Mouse (Mus musculus): Measurements from ENCODE around the gene Park7. TPM values are rescaled to one million over a fixed set of nuclear protein-coding genes. Genes with fewer than 3 reads are reported as not detected.
"Not testable (repeated sequence)": the region's sequence is repeated elsewhere in the genome, so short reads cannot be mapped to it uniquely, and the experiment has no call there.

Park7 gene
- total RNA-seq, 2 experiments from 2014 or later = 190 TPM

GRCm38 (mm10) chr4:150909451-150910156 is 4.6 kb downstream of the Park7 start:
- H3K4me3 ChIP-seq = peak overlapping the region; percentile 98
- intact Hi-C loops (cut with DNase I) = loop anchor here (5.0 to 10.0 kb wide), 2 partner anchors 133 to 225 kb away; partner anchors contain the start of gene Per3
- no peak; the same call in 1 of the 2 replicates for TF ChIP-seq CTCF (IDR thresholded peaks at IDR 0.05)
- H3K27ac ChIP-seq = peak overlapping the region; percentile 87
- peak; percentile 99 for DNase-seq (ENCODE audit: extremely low spot score in 1 of 2, low spot score in 2 of 2)

DNA sequence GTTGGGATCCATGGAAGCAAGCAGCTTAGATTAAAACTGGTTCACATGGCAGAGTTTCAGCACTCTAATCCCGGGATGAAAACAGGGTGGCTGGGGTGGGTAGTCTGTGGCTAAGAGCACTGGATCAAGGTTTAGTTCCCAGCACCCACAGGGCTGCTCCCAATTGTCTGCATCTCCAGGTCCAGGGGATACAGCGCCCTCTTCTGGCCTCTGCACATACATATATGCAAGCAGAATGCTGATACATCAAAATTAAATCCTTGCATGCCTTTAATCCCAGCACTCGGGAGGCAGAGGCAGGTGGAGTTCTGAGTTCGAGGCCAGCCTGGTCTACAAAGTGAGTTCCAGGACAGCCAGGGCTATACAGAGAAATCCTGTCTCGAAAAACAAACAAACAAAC is 5.7 kb downstream of the Park7 start:
- H3K4me3 ChIP-seq; H3K27ac ChIP-seq; intact Hi-C loops (cut with DNase I); DNase-seq (ENCODE audit: extremely low spot score in 1 of 2, low spot score in 2 of 2): not testable (repeated sequence)
- peak; percentile 17 for TF ChIP-seq CTCF (IDR thresholded peaks at IDR 0.05)

DNA sequence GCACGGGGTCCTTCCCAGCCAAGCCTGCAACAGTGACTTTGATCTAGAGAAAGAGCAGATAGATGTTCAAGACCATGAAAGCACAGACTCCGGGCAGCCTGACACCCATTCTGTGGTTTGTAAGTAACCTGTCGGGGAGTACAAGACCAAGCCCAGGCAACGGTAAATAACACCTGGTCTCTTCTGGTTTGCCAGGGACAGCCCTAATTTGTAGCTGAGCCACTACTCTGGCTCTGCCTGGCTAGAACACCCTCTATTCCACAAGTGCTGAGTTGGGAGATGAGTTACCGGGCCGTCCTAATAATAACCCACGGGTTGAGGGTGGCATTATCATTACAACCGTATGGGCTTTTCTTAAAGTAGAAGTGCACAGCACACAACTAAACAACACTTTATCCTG is 7.1 kb downstream of the Park7 start:
- intact Hi-C loops (cut with DNase I) = no loop called here
- DNase-seq (ENCODE audit: extremely low spot score in 1 of 2, low spot score in 2 of 2) = no peak
- no peak overlapping the region for H3K27ac ChIP-seq

GRCm38 (mm10) chr4:150903091-150903742 is 11.0 kb downstream of the Park7 start:
- no peak overlapping the region for H3K27ac ChIP-seq
- no peak overlapping the region for H3K4me3 ChIP-seq
- no peak for DNase-seq (ENCODE audit: extremely low spot score in 1 of 2, low spot score in 2 of 2)
- intact Hi-C loops (cut with DNase I) = no loop called here
- no peak for TF ChIP-seq CTCF (IDR thresholded peaks at IDR 0.05)

More for the DNA sequence above, 7.1 kb downstream of the Park7 start:
- H3K4me3 ChIP-seq = no peak overlapping the region
- no peak for TF ChIP-seq CTCF (IDR thresholded peaks at IDR 0.05)

DNA sequence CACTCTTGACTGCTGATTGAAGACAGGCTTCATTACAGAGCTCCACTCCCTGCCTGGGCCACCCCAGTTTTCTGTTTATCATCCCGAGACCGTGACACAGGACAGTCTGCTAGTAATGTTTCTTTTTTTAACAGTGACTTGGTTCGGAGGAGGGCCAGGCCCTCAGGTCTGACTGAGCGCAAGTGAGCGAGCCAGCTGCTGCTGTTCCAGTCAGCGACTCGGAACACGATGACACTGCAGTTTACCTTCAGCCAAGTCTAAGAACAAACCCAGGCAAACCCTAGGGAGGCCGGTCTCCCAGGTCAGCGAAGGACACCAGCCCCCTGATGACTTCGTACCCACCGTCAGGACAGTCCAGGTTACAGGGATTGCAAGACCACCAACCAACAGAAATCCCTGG is 12.2 kb downstream of the Park7 start:
- intact Hi-C loops (cut with DNase I) = no loop called here
- Histone ChIP-seq H3K4me3 (no peak overlapping the region), H3K27ac (no peak overlapping the region)
- no peak for TF ChIP-seq CTCF (IDR thresholded peaks at IDR 0.05)
- DNase-seq (ENCODE audit: extremely low spot score in 1 of 2, low spot score in 2 of 2) = no peak

- Histone ChIP-seq H3K4me3 (no peak overlapping the region), H3K27ac (no peak overlapping the region)
- DNase-seq (ENCODE audit: extremely low spot score in 1 of 2, low spot score in 2 of 2) = peak; percentile 71 to 78
- peak; percentile 95 for TF ChIP-seq CTCF (IDR thresholded peaks at IDR 0.05)
- intact Hi-C loops (cut with DNase I) = loop anchor here (1.0 kb wide), 1 partner anchor 245 kb away; no protein-coding TSS in a partner anchor
These were observed 12.6 kb downstream of the Park7 start for GRCm38 (mm10) chr4:150901651-150902050.

DNA sequence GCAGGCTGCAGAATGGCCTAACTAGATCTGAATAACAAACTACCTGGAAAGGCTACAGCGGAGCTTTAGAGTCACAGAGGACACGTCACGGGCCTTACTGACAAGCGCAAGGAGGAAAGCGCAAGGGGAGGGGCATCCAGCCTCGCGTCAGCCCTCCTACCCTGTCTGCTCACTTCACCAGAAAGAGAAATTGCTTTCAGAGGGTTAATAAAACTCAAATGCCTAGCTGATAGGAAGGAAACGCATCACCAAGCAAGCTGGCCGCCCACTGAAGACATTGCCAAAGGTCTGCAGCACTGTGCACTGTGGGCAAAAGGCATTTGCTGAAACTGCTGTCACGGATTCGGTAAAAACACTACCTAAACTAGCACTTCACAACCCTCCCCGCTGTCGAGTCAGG is 13.8 kb downstream of the Park7 start:
- DNase-seq (ENCODE audit: extremely low spot score in 1 of 2, low spot score in 2 of 2) = no peak
- no peak overlapping the region for H3K27ac ChIP-seq
- TF ChIP-seq CTCF (IDR thresholded peaks at IDR 0.05) = no peak
- no peak overlapping the region for H3K4me3 ChIP-seq
- intact Hi-C loops (cut with DNase I) = no loop called here

DNA sequence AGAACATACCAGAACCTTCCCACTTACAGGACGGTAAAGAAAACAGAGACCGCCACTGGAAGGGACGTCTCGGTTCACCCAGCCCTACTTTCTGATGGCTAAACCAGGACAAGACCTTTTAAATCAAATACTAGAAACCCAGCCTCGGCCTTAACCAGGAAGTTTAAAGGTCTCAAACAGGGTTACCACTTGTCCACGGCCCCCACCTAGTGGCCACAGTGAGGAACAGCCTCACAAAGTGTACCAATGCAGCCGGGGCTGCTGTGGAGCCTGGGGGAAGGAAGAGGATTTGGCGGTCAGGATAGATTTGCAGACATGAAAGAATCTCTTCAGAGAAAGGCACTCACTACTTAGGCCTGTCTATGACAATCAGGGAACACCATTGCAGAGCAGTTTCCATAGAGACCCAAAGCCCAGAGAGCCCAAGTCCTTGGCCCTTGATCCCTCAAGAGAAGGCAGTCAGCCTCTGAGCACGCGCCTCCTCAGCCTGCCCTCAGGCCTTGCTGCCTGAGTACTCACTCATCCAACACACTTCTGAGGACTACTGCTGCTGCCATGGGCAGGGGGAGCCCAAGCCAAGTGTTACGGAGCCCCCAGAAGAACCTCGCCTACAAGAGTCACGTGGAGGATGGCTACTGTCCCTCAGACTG is 15.4 kb downstream of the Park7 start:
- H3K27ac ChIP-seq = no peak overlapping the region
- intact Hi-C loops (cut with DNase I) = loop anchor here (2.0 to 5.0 kb wide), 2 partner anchors 44 to 192 kb away; no protein-coding TSS in a partner anchor
- TF ChIP-seq CTCF (IDR thresholded peaks at IDR 0.05) = peak; percentile 92
- no peak overlapping the region for H3K4me3 ChIP-seq
- peak in 1 of 2 experiments; percentile 57 for DNase-seq (ENCODE audit: extremely low spot score in 1 of 2, low spot score in 2 of 2)

DNA sequence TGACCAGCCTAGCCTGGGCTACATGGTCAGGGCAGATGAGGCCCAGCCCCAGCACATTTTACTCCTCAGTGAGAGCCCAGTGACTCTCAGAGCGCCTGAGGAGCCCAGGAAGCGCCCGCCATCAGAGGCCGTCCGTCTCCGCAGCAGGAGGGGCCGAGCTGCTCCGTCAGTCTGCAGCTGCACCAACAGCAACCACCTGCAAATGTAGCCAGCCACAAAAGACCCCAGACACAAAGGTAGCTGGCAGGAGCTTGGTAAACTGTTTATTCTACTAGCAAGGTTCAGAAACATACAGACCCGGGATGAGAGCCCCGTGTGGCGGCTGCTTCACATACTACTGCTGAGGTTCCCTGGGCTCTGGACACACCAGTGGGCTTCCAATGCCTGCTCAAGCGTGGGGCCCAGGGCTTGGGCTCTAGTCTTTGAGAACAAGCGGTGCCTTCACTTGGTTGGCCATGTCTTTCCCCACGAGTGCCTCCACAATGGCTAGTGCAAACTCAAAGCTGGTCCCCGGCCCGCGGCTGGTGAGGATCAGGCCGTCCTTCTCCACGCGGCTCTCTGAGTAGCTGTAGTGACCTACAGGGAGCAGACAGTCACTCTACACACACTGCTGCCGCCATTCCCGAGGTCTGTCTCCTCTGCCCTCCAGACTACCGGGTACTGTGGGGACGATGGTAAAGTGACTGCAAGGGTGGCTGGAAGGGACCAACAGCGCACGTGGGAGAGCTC is 17.2 kb downstream of the Park7 start:
- no peak overlapping the region for H3K27ac ChIP-seq
- H3K4me3 ChIP-seq = no peak overlapping the region
- DNase-seq (ENCODE audit: extremely low spot score in 1 of 2, low spot score in 2 of 2) = no peak
- TF ChIP-seq CTCF (IDR thresholded peaks at IDR 0.05) = no peak
- intact Hi-C loops (cut with DNase I) = loop anchor here (5.0 kb wide), 1 partner anchor 190 kb away; no protein-coding TSS in a partner anchor

DNA sequence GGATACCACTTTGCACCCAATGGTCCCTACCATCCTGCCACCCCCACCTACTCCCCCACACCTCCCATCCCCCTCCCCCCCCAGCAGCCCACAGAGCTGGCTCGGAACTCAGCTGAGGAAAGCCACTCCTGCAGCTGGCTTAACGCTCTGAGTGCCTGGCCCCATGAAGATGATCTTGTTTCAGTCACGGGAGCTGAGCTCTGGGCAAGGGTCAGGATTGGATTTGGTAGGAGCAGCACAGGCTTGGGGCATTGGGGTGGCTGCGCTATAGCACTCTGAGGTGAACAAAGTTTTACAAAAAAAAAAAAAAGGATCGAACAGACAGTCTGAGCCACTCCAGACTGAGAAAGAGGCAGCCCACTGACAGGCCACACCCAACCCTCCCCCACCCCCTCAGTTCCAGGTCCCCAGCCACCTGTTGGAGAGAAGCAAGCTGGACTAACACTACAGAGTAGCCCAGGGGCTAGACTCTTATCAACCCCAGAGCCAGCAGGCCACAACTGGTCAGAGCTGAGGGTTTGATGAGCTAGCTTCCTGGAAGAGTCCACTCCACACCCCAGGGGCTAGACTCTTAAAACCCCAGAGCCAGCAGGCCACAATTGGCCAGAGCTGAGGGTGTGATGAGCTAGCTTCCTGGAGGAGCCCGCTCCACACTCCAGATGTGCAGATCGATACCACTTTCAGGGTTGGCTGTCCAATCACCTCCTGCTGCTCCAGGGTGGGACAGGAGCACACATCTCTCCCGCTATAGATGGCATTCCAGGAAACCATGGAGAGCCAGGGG is 19.3 kb downstream of the Park7 start:
- no peak for TF ChIP-seq CTCF (IDR thresholded peaks at IDR 0.05)
- intact Hi-C loops (cut with DNase I) = loop anchor here (5.0 kb wide), 1 partner anchor 188 kb away; no protein-coding TSS in a partner anchor
- Histone ChIP-seq H3K4me3 (no peak overlapping the region), H3K27ac (no peak overlapping the region)
- DNase-seq (ENCODE audit: extremely low spot score in 1 of 2, low spot score in 2 of 2) = no peak

DNA sequence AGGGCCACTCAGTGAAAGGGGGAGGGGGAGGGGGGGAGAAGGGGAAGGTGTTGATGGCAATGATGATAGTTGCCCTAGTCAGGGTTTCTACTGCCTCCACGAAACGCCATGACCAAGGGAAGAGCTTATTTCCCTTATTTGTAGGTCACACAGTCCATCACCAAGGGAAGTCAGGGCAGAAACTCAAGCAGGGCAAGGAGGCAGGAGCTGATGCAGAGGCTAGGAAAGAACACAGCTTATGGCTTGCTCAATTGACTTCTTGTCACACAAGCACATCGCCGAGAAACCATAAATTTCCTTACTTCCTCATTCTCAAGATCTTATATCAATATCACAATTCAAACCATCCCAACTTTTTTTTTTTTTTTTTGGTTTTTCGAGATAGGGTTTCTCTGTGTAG is 22.9 kb downstream of the Park7 start:
- intact Hi-C loops (cut with DNase I) = no loop called here
- Histone ChIP-seq H3K4me3 (no peak overlapping the region), H3K27ac (no peak overlapping the region)
- TF ChIP-seq CTCF (IDR thresholded peaks at IDR 0.05) = no peak
- no peak for DNase-seq (ENCODE audit: extremely low spot score in 1 of 2, low spot score in 2 of 2)
